Mouse (Mus musculus) cerebellum, adult 2 months (tissue): ENCODE results near the gene Ormdl2.

ENCODE experiments used
- CTCF ChIP-seq: fragments of 200-500 bp; IDR thresholded peaks from 2 replicates; pipeline ENCODE4 v1.5.1; 2011; ENCODE audit warnings: low read depth, mild to moderate bottlenecking, control low read depth, low read length, moderate library complexity, borderline replicate concordance; ENCODE audit not compliant: insufficient read depth
- POLR2A ChIP-seq: fragments of 200-500 bp; IDR thresholded peaks from 2 replicates; pipeline ENCODE4 v1.6.1; 2011; ENCODE audit warnings: low read length, control low read depth, borderline replicate concordance; ENCODE audit not compliant: insufficient read depth

GRCm38 (mm10) chr10:128866042-128866441 is 44.6 kb upstream of the Ormdl2 start:
- no peak for TF ChIP-seq CTCF
- no peak for TF ChIP-seq POLR2A
